Mouse (Mus musculus) spleen, adult 2 months (tissue): Measurements from ENCODE around the gene Gpx2.

Source experiments
- CTCF ChIP-seq: fragments of 200-500 bp; IDR thresholded peaks from 2 replicates; pipeline ENCODE4 v1.5.1; 2011; ENCODE audit warnings: mild to moderate bottlenecking, inconsistent platforms; ENCODE audit not compliant: insufficient read depth, insufficient read length, insufficient replicate concordance; ENCODE audit errors: extremely low read depth
- POLR2A ChIP-seq: fragments of 200-500 bp; IDR thresholded peaks from 2 replicates; pipeline ENCODE4 v1.6.1; 2011; ENCODE audit warnings: low read depth, low read length, inconsistent platforms

GRCm38 (mm10) chr12:76811006-76811405 is 15.7 kb upstream of the Gpx2 start:
- no peak for TF ChIP-seq CTCF
- no peak for TF ChIP-seq POLR2A
